Mouse (Mus musculus): ENCODE results near the gene Bex1.
"Not testable (repeated sequence)": the region's sequence is repeated elsewhere in the genome, so short reads cannot be mapped to it uniquely, and the experiment has no call there.

The Bex1 gene

GRCm38 (mm10) chrX:136214729-136215677, at the start of gene Bex1, which contains the start of gene Tceal7:
Bex1 (minus strand) TSS chrX:136215513.
Tceal7 (plus strand) TSS chrX:136214779.
- DNase-seq (ENCODE audit: low spot score) = not testable (repeated sequence)

DNA sequence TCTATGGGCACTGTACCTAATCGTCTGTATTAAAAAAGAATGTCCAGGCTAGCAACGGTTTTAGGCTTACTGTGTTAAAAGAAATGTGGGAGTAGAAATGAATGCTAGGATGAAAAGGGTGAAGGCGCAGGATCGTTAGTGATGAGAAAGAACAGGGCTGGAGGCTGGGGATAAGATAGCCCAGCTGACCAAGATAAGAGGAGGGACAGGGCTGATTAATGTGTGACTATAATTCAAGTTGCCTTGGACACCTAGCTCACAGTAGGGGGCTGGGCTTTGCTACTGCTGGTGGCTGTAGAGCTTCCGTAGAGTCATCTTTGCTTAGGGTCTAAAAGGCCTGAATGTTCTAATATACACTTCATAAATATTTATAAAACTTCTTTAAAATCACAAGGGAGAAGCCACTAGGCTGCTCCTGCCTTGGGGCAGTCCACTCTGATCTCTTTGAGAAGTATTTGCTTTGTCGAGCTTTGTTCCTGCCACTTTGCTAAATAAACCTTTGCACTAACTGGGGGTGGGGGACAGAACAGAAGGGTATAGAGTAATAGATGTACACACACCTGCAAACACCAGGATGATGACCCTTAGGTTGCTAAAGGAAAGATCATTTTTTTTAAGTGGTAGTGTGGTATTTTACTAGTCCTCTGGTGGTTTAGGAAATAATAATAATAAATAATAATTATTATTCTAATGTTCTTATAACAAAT, 36.9 kb upstream of the Bex1 start:
- DNase-seq (ENCODE audit: low spot score) = no peak

DNA sequence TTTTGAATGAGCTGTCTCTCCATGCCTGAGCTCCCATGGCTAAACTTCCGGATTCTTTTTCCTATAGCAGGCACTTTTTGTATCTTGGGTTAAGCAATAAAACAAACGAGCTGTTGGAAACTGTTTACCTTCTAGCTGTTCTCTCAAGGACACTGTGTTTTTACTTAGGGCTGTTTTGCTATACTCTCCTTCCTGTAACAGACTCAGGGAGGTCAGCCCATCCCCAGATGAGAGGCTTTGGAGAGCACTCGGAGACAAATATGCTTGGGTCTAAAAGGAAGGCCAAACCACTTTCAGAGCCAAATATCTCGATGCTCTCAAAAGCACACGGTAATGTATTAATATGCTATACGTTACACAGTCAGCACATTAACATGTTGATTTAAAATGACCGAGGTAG, 34.4 kb upstream of the Bex1 start:
- DNase-seq (ENCODE audit: low spot score) = no peak

DNA sequence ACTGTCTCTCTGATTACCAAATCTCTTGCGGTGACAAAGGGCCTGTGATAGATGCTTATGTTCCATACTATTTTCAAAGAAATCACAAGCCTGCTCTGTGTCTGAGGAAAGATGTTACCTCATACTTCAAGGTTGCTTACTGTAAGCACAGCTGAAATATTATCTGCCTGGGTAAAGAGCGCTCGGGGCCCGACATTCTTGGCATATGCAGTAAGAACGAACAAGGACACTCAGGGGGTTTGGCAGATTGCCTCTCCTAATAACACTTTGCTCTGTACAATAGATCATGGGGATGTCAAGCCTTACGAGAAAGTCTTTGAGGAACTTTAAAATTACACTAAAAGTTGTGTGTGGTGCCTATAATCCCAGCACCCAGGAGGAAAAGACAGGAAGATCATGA, 33.5 kb upstream of the Bex1 start:
- no peak for DNase-seq (ENCODE audit: low spot score)

GRCm38 (mm10) chrX:136245521-136246071, 30.3 kb upstream of the Bex1 start:
- DNase-seq (ENCODE audit: low spot score) = no peak

- peak; percentile 70 for DNase-seq (ENCODE audit: low spot score)
Measured at GRCm38 (mm10) chrX:136244574-136245229, 29.4 kb upstream of the Bex1 start, which contains the start of gene Tceal9. Tceal9 (plus strand) TSS chrX:136245079.

- DNase-seq (ENCODE audit: low spot score) = no peak
Measured at GRCm38 (mm10) chrX:136243181-136243580, 27.9 kb upstream of the Bex1 start.

DNA sequence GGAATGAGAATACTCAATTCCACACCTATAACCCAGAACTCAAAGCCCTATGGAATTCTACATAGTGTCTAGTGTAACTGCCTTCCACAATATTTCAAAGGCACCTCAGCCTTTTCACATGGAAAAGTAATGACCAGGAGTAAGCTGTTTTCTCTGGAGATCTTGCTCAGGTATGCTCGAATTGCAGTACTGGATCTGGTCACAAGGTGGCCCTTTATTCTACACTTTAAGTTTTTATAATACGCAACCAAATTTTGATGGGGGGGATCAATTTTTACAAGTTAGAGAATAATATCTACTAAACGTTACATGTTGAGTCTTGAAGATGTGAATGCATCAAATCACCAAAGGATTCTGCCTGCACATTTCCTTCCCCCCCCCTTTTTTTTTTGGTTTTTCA, 22.8 kb upstream of the Bex1 start:
- DNase-seq (ENCODE audit: low spot score) = peak; percentile 29

DNA sequence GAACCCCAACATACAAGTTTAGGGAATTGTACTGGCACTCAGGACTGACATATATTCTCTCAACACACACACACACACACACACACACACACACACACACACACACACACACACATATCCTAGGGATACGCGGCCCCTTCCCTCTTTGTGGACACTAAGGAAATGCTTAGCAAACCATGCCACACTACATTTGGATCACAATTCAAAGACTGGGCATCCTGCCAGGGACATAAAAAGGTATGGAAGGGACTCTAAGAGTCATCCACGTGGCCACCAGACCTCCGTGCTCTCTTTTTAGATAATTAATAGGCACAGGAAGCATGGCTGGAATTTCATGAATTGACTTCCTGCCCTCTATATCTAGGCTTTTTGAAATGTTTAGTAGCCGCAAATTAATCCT, 12.5 kb upstream of the Bex1 start:
- DNase-seq (ENCODE audit: low spot score) = peak; percentile 47

GRCm38 (mm10) chrX:136223714-136224113, 8.4 kb upstream of the Bex1 start:
- DNase-seq (ENCODE audit: low spot score) = no peak

DNA sequence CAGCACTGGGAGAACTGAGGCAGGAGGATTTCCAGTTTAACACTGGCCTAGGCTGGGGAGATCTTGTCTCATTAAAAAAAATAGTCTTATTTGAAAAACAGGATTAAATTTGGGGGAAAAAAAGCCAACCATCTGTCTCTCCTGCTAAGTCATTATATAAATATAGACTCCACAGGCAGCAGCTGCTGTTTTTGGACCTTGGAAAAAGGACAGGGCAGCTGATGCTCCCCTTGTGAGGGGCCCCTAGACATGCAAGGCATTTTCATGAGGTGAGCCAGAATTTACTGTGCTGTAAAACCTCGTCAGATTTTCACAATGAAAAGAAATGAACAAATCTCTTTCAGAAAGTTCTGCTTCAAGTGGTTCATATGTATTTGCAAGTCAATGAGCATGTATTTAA, 990 bp upstream of the Bex1 start:
- no peak for DNase-seq (ENCODE audit: low spot score)

- no peak for DNase-seq (ENCODE audit: low spot score)
Measured at GRCm38 (mm10) chrX:136213396-136213795, 1.9 kb downstream of the Bex1 start.

DNA sequence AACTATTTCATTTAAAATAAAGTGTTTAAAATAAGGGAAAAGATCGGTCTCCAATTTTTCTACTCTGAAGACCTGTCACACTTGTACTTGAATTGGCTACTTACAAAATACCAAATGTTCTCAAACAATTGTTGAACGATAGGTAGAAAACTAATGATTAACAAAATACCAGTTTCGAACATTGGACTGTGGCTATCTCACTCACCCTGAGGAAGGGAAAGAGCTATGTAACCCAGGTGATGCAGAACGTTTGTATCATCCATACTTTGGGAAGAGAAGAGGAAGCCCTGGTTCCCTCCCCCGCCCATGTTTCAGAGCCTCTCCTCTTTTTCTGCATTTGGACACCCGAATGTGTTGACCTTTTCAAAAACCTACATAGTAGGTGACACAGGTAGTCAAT, 10.9 kb downstream of the Bex1 start:
- DNase-seq (ENCODE audit: low spot score) = no peak

GRCm38 (mm10) chrX:136203664-136204066, 11.6 kb downstream of the Bex1 start, which contains the start of gene Tceal5:
Tceal5 (minus strand) TSS chrX:136203876.
- DNase-seq (ENCODE audit: low spot score) = no peak

GRCm38 (mm10) chrX:136203257-136203656, 12.1 kb downstream of the Bex1 start:
- no peak for DNase-seq (ENCODE audit: low spot score)

DNA sequence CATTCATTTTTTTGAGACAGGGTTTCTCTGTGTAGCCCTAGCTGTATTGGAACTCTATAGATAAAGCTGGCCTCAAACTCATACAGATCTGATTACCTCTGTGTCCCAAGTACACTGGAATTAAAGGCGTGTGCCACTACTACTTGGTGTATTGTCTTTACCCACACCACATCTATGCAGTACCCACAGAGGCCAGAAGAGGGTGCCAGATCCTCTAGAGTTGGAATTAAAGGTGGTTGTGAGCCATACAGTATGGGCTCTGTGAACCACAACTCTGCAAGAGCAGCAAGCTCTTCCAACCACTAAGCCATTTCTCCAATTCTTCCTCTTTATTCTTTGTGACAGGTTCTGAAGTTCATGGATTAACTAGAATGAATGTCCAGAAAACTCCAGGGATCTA, 18.4 kb downstream of the Bex1 start:
- peak; percentile 5 for DNase-seq (ENCODE audit: low spot score)

DNA sequence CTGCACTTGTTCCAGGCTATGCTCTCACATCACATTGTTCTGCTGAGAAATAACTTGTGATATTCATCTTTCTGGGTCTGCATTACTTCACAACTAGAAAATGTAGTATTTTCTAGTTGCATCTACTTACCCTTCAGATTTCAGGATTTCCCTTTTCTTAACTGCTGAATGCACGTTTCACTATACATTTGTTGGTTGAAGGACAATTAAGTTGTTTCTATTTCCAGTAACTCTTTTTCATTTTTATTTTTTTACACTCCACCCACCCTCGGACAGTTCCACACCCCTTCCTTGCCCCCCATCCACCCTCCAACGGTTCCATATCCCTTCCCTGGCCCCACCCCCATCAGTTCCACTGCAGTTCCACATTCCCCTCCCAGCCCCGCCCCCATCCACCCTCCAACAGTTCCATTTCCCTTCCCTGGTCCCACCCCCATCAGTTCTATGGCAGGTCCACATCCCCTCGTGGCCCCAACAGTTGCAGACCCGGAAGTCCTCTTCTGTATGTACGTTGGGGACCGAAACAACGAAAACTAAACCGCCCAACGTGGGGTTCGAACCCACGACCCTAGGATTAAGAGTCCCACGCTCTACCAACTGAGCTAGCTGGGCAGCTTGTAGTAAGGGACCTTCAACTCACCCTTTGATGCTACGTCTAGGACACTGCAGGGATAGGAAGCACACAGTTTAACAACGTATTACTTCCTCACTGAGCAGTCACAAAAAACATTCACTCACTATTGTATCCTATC, 19.9 kb downstream of the Bex1 start:
- DNase-seq (ENCODE audit: low spot score) = no peak

DNA sequence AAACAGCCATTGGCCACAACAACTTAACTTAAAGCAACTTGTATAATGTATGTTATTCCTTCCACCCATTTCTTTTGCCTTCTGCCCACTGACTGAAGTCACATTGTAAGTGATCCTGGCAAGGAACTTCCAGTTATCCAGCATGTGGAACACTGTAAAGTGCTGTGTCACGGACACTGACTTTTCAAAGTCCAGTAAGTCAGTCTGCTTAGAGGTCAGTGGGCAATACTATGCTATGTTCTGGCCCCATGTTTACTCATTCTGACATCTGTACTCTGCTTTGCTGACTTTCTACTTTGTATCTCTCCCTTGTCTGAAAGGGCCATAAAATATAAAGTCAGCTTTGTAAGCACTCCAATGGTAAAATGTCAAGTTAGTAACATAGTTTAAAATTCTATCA, 32.2 kb downstream of the Bex1 start:
- no peak for DNase-seq (ENCODE audit: low spot score)

GRCm38 (mm10) chrX:136180897-136181553, 34.3 kb downstream of the Bex1 start:
- DNase-seq (ENCODE audit: low spot score) = no peak

DNA sequence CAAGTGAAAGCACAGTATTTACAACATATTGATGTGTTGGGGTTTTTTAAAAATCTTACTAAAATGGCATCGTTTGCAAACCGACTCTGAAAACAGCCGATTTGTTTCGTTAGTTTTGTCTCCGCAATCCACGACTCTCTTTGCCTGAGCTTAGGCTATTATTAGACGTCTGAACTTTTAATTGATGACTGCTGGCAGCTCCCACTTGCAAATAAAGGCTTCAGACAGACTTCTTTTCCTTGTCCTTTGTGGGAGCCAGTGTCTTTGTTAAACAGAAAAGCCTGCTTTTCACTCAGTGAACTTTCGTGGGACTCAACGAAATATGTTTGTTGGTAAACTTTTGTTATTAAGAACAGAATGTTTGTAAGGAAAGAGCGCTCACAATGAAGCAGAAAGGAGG, 42.5 kb downstream of the Bex1 start:
- no peak for DNase-seq (ENCODE audit: low spot score)

DNA sequence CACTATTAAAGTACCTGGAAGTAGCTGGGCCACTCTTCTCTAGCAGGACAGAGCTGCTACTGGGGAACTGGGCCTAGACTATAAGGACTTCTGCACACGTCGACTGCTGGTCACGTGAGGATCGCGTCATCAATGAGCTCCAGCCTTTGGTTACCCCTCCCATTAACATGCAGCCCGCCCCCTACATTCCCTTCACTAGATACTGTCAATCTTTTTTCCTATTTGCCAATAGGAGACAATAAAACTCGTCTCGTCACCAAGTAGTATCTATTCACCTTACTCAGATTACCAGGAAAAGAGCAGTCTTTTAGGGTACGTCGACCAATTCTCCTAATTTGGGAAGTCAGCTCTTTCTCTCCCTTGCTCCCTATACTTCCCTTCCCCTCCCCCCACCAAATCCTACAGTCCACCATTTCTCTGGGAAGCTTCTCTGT, 43.2 kb downstream of the Bex1 start, which contains the start of gene Tceal8:
Tceal8 (minus strand) TSS at position 225 of the 434 bp plus-strand sequence.
- peak; percentile 76 for DNase-seq (ENCODE audit: low spot score)
